Mouse (Mus musculus): ENCODE results near the gene Ulk4. TPM values are rescaled to one million over a fixed set of nuclear protein-coding genes. Genes with fewer than 3 reads are reported as not detected.

Gene Ulk4
- total and polyA plus RNA-seq, 2 experiments from 2014 or later: 8.1 to 68.0 TPM

DNA sequence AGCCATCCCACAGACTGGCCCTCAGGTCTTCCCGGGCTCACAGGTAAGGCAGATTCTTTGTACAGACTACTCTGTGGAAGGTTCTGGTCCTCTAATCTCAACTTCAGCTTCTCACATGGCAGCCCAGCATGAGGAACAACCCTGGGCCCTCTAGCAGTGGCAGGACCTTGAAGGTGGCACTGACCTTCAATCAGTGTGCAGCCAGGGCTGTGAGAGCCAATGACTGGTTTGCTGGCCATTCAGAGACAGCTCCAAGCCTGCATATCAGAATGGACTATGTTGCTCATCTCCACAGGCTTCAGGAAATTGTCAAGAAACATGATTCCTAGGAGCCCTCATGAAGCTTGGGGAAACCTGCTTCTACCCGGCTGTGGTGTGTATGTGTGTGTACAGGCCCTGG is 302.8 kb downstream of the Ulk4 start:
- Histone ChIP-seq H3K27me3 (ENCODE audit: insufficient read depth, low read length) (no peaks in the 10 kb centered on the region), H3K9me3 (ENCODE audit: low read length) (no peaks in the 10 kb centered on the region), H3K36me3 (ENCODE audit: insufficient read depth, low read length) (0 out of 2 replicates have a peak, but pooled peaks cover 3% of the 10 kb centered on the region), H3K4me3 (ENCODE audit: low read depth, low read length) (no peak overlapping the region), H3K4me1 (ENCODE audit: insufficient read depth, low read length) (no peaks in the 10 kb centered on the region), H3K9ac (replicated peaks; ENCODE audit: low read length, poor library complexity, severe bottlenecking) (no peak overlapping the region), H3K27ac (ENCODE audit: low read depth, low read length) (no peak overlapping the region), H3K4me2 (ENCODE audit: low read depth, low read length, poor library complexity, severe bottlenecking) (no peak overlapping the region)
- no peak for TF ChIP-seq CTCF (IDR thresholded peaks at IDR 0.05)
- DNase-seq (ENCODE audit: low spot score): no peak
- WGBS: 81% methylated on average over 2 of the region's 2 CpGs
- no peak for ATAC-seq (ENCODE audit: low FRiP score)

DNA sequence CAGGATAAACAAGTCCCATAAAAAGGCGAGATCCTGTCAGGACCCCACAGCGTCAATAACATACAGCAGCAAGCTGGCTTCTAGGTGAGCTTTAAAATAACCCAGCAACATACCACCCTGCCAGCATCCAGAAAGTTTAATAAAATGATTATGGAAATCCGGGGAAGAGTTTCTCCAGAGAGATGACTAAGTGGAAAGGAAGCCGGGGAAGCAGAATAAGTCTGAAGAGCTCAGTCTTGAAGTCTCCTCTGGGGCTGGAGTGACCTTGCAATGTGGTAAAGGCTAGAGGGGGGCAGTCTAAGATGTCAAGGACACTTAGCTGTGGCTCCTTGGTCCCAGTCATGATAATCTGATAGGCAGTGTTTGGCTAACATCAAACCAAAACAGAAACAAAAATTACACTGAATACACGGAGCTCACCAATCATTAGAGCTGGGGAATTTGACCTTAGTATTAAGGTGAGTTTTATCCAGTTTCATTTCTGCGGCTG is 303.9 kb downstream of the Ulk4 start:
- H3K4me2 ChIP-seq (ENCODE audit: low read depth, low read length, poor library complexity, severe bottlenecking): no peak overlapping the region
- no peak for ATAC-seq (ENCODE audit: low FRiP score)
- peaks cover 7% of the 10 kb centered on the region; the same call in 1 of the 2 replicates for H3K36me3 ChIP-seq (ENCODE audit: insufficient read depth, low read length)
- H3K9me3 ChIP-seq (ENCODE audit: low read length): no peaks in the 10 kb centered on the region
- H3K9ac ChIP-seq (replicated peaks; ENCODE audit: low read length, poor library complexity, severe bottlenecking): no peak overlapping the region
- no peak for DNase-seq (ENCODE audit: low spot score)
- H3K27ac ChIP-seq (ENCODE audit: low read depth, low read length): no peak overlapping the region
- 74% methylated on average over 6 of the region's 6 CpGs for WGBS
- no peaks in the 10 kb centered on the region for H3K4me1 ChIP-seq (ENCODE audit: insufficient read depth, low read length)
- no peak overlapping the region for H3K4me3 ChIP-seq (ENCODE audit: low read depth, low read length)
- TF ChIP-seq CTCF (IDR thresholded peaks at IDR 0.05): no peak
- H3K27me3 ChIP-seq (ENCODE audit: insufficient read depth, low read length): no peaks in the 10 kb centered on the region

DNA sequence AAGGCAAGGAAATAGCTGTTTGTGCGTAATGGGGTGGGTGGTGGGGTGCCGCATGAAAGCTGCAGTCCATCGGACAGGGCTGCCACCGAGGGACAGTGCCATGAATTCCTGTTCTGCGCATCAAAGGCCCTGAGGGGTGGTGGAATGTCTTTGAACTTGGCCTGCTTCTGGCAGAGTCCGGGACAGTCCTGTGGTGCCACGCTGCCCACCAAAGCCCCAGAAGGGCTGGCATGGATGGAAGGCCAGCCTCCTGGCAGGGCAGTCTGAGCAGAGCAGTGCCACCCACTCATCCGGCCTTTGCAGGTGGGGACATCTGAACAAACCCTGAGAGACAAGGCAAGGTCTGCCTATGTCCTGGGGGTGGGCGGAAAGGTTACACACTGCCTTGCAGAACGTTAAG is 312.0 kb downstream of the Ulk4 start:
- no peak for TF ChIP-seq CTCF (IDR thresholded peaks at IDR 0.05)
- H3K4me2 ChIP-seq (ENCODE audit: low read depth, low read length, poor library complexity, severe bottlenecking): no peak overlapping the region
- no peak overlapping the region for H3K27ac ChIP-seq (ENCODE audit: low read depth, low read length)
- H3K9ac ChIP-seq (replicated peaks; ENCODE audit: low read length, poor library complexity, severe bottlenecking): no peak overlapping the region
- DNase-seq (ENCODE audit: low spot score) (no peak), ATAC-seq (ENCODE audit: low FRiP score) (no peak)
- 68% methylated on average over 10 of the region's 10 CpGs for WGBS
- no peak overlapping the region for H3K4me3 ChIP-seq (ENCODE audit: low read depth, low read length)
- H3K27me3 ChIP-seq (ENCODE audit: insufficient read depth, low read length): no peaks in the 10 kb centered on the region
- H3K9me3 ChIP-seq (ENCODE audit: low read length): no peaks in the 10 kb centered on the region
- H3K36me3 ChIP-seq (ENCODE audit: insufficient read depth, low read length): peaks cover 33% of the 10 kb centered on the region
- H3K4me1 ChIP-seq (ENCODE audit: insufficient read depth, low read length): no peaks in the 10 kb centered on the region

DNA sequence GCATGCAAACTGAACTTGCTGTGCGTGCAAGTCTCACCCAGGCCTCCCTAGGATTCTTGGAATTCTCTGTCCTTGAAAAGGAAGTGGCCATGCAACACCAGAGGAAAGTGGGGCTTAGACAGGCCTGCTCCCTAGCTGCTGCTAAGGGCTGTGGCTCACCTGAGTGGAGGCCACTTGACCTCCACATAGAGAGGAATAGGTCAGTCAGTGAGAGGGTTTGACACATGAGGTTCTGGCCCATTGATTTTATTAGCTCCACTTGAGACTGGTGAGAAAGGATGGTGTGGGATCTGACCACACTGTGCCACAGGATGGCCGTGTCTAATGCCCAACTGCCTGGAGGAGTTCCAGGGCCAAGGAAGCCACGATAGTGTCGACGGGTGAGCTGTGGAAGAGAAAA is 312.8 kb downstream of the Ulk4 start:
- no peak overlapping the region for H3K27ac ChIP-seq (ENCODE audit: low read depth, low read length)
- ATAC-seq (ENCODE audit: low FRiP score): no peak
- no peaks in the 10 kb centered on the region for H3K27me3 ChIP-seq (ENCODE audit: insufficient read depth, low read length)
- 73% methylated on average over 5 of the region's 5 CpGs for WGBS
- no peak overlapping the region for H3K9ac ChIP-seq (replicated peaks; ENCODE audit: low read length, poor library complexity, severe bottlenecking)
- TF ChIP-seq CTCF (IDR thresholded peaks at IDR 0.05): no peak
- H3K4me2 ChIP-seq (ENCODE audit: low read depth, low read length, poor library complexity, severe bottlenecking): no peak overlapping the region
- no peak overlapping the region for H3K4me3 ChIP-seq (ENCODE audit: low read depth, low read length)
- H3K4me1 ChIP-seq (ENCODE audit: insufficient read depth, low read length): no peaks in the 10 kb centered on the region
- peaks cover 37% of the 10 kb centered on the region for H3K36me3 ChIP-seq (ENCODE audit: insufficient read depth, low read length)
- no peaks in the 10 kb centered on the region for H3K9me3 ChIP-seq (ENCODE audit: low read length)
- no peak for DNase-seq (ENCODE audit: low spot score)

DNA sequence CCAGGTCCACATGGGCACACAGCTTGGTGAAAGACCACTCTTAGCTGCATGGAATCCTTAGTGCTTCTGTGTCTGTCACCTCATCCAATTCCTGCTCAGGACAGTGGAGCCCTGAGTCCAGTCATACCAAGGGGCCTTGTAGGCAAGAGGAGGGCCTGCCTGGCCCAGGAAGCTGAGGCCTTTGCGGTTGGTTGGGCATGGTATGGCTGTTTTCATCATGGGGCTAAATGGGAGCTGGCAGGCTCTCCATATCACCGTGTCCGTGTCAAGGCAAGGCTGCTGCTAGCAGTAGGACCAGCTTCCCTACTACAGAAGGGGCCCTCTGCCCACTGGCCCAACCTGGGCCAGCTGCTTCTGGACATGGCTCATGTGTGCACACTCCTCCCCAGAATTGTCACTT is 313.3 kb downstream of the Ulk4 start:
- no peak for ATAC-seq (ENCODE audit: low FRiP score)
- Histone ChIP-seq H3K9ac (replicated peaks; ENCODE audit: low read length, poor library complexity, severe bottlenecking) (no peak overlapping the region), H3K4me1 (ENCODE audit: insufficient read depth, low read length) (no peaks in the 10 kb centered on the region), H3K36me3 (ENCODE audit: insufficient read depth, low read length) (peaks cover 38% of the 10 kb centered on the region), H3K27ac (ENCODE audit: low read depth, low read length) (no peak overlapping the region), H3K9me3 (ENCODE audit: low read length) (no peaks in the 10 kb centered on the region), H3K4me3 (ENCODE audit: low read depth, low read length) (no peak overlapping the region), H3K27me3 (ENCODE audit: insufficient read depth, low read length) (no peaks in the 10 kb centered on the region), H3K4me2 (ENCODE audit: low read depth, low read length, poor library complexity, severe bottlenecking) (no peak overlapping the region)
- no peak for DNase-seq (ENCODE audit: low spot score)
- TF ChIP-seq CTCF (IDR thresholded peaks at IDR 0.05): no peak
- WGBS: 84% methylated on average over 3 of the region's 3 CpGs

DNA sequence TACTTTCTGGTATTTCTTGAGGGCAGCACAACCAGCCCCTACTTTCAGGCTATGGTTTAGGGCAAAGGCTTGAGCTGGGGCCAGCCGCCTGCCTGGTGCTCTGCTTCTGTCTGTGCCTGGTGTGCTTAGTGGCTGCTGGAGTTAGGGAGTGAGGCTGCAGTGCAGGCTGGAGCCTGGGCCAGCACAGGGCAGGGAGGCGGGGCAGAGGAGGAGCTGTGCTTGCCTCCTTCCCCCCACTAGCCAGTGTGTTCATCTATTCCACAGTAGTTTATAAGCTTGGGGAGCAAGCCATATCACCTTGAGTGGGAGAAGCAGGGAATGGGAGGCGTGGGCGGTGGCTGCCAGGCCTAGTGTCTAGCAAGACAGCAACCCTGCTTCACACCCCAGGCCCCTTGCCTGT is 313.9 kb downstream of the Ulk4 start:
- Histone ChIP-seq H3K4me2 (ENCODE audit: low read depth, low read length, poor library complexity, severe bottlenecking) (no peak overlapping the region), H3K9me3 (ENCODE audit: low read length) (no peaks in the 10 kb centered on the region), H3K4me1 (ENCODE audit: insufficient read depth, low read length) (no peaks in the 10 kb centered on the region), H3K4me3 (ENCODE audit: low read depth, low read length) (no peak overlapping the region), H3K27me3 (ENCODE audit: insufficient read depth, low read length) (no peaks in the 10 kb centered on the region), H3K36me3 (ENCODE audit: insufficient read depth, low read length) (peaks cover 44% of the 10 kb centered on the region), H3K9ac (replicated peaks; ENCODE audit: low read length, poor library complexity, severe bottlenecking) (no peak overlapping the region), H3K27ac (ENCODE audit: low read depth, low read length) (no peak overlapping the region)
- DNase-seq (ENCODE audit: low spot score) (no peak), ATAC-seq (ENCODE audit: low FRiP score) (no peak)
- TF ChIP-seq CTCF (IDR thresholded peaks at IDR 0.05): no peak
- WGBS: 88% methylated on average over 4 of the region's 4 CpGs

Data from midbrain, postnatal 0 days (tissue).